Mouse (Mus musculus) embryo, embryonic 10 days (tissue): Measurements from ENCODE around the gene Lgals8.

ENCODE experiments used
- DNase-seq: peaks from one replicate; pipeline ENCODE4 v3.0.0-alpha.2; 2015; ENCODE audit warnings: low spot score

The Lgals8 gene

DNA sequence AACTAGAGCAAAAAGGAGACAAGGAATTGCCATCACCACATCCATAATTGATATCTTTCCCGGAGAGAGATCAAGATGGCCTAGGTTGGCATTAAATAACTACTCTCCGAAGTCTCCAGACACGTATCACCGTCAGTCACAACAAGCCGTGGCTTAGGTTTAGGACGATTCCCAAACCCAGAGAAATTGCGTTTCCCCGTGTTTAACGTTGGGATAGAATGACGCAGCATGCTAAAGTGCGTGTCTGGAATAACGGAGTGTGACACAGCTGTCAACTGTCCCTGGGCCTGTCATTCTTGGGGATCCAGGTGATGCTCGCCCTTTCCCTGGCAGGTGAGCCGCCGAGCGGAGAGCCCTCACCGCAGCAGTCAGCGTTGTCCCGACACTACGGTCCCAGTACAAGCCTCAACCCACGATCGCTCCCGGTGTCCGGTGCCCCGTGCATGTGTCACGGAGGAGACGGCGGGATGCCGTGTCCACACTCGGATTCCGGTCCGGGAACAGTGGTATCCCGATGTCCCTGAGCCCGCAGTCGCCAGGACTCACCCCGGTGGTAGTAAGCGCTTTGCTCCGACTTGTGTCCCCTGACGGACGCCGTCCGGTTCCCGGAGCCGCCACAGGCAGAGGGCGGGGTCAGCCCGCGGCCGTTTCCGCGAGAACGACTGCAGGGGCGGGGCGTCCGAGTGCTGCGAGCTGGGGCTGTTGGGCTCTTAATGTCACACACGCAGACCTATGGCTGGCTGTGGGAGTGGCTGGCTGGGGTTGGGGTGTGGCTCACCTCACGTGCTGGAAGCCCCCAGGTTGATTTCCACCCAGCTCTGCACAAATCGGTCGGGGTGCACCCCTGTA lies 3.6 kb downstream of the Lgals8 start:
- DNase-seq: peak; percentile 90

GRCm38 (mm10) chr13:12460443-12460842 lies 4.3 kb downstream of the Lgals8 start:
- DNase-seq: no peak

DNA sequence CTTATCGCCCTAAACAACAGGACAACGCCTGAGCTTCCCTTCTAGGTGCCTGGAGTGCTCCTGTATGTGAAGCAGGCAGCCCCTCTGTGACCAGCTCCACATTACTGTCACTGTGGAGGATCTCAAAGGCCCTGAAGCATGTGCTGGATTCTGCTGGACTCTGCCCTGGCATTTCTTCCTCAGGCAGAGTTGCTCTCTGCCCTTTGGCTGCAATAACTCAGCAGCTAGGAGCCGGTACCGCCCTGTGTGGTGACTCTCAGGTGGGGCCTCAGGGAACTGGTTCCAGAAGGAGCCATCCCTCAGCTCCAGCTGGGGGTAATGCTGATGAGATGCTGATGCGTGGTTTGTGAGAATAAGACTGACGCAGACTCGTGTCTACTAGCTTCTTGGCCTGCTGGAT lies 8.0 kb downstream of the Lgals8 start:
- no peak for DNase-seq

DNA sequence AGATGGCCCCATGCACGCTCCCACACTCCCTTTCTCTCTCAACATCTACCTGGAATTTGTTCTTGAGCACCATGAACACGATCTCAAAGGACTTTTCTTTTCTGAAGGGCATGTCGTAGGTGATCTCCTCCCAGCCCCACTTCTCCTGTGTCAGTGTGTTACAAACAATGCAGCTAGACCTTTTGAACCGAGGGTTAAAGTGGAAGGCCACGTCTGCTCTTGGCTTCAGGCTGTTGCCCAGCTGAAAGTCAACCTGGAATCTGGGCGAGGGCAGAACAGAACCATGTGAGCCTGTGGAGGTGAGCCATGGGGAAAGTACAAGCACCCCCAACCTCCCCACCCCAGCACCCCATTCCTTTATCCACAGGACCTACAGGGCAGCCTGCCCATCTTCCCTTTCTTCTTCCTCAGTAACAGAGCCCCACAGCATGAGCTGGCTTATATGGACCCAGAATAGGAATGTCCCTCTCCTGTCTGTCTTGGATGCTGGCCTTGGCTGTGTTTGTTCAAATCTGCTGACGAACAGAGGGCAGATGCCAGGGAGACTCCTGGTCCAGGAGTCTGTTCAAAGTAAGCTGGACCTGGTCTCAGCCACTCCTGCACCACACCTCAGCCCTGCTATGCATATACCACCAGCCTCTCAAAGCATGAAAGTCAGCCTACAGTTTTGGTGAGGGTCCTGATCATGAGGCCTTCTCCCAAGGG lies 9.9 kb downstream of the Lgals8 start:
- DNase-seq: no peak

GRCm38 (mm10) chr13:12453150-12453549 lies 11.6 kb downstream of the Lgals8 start:
- DNase-seq: no peak

- DNase-seq: no peak
Observed at GRCm38 (mm10) chr13:12442008-12442587, 22.6 kb downstream of the Lgals8 start.

DNA sequence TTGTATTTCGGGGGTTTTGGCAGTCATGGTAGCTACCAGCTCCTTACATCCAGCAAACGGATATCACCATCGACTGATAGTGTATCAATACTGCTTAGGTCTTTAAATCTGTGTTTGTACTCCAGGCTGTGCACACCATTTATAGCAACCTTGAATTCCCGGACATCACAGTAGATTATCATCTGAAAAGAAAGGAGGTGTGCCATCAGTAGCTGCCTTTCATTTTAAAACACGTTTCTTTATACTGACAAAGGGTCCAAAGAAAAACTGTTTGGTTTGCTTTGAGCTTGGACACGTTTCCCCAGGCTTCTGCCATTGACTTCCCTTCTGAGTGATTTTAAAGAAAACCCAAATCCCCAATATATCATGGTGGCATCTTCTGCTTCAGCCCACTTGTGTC lies 23.9 kb downstream of the Lgals8 start:
- DNase-seq: no peak

- no peak for DNase-seq
Observed at GRCm38 (mm10) chr13:12439586-12439985, 25.2 kb downstream of the Lgals8 start.

GRCm38 (mm10) chr13:12433843-12434242 lies 30.9 kb downstream of the Lgals8 start:
- DNase-seq: no peak

GRCm38 (mm10) chr13:12428556-12428955 lies 36.2 kb downstream of the Lgals8 start:
- DNase-seq: no peak

- DNase-seq: no peak
Observed at GRCm38 (mm10) chr13:12420596-12420995, 44.1 kb downstream of the Lgals8 start.

- DNase-seq: no peak
Observed at GRCm38 (mm10) chr13:12412016-12412415, 52.7 kb downstream of the Lgals8 start.

GRCm38 (mm10) chr13:12408343-12409066 lies 56.2 kb downstream of the Lgals8 start:
- DNase-seq: no peak

GRCm38 (mm10) chr13:12395571-12395970 lies 69.2 kb downstream of the Lgals8 start:
- DNase-seq: peak; percentile 56

GRCm38 (mm10) chr13:12394609-12395505 lies 69.9 kb downstream of the Lgals8 start, which contains the start of gene Heatr1:
TSS of gene Heatr1 (plus strand) at chr13:12395027.
- peak; percentile 98 for DNase-seq
